Mouse (Mus musculus): ENCODE results near the gene Lgr6. TPM values are rescaled to one million over a fixed set of nuclear protein-coding genes. Genes with fewer than 3 reads are reported as not detected.
"Not testable (repeated sequence)": the region's sequence is repeated elsewhere in the genome, so short reads cannot be mapped to it uniquely, and the experiment has no call there.

Lgr6 gene
- polyA plus RNA-seq, 1 experiment: 0.63 TPM

DNA sequence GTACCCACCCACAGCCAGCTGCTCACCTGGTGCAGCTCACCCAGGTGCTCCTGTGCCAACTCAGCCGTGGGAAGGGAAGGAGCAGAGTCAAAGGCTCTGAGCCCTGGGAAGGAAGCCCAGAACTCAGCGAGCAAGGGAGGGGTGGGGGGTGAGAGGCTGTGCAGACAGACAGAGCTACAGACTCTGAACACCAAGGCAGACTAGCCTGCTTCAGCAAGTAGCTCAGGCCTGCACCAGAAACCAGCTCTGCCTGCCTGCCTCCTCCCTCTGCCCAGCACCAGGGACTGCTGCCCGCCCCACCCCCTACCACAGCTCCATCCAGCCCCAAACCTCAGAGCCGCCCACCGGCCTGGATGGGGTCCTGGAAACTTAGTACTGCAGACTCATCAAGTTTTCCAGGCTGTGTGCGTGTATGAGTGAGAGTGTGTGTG lies 22.9 kb upstream of the Lgr6 start:
- DNase-seq (ENCODE audit: low read depth): no peak
- TF ChIP-seq CTCF (IDR thresholded peaks at IDR 0.05; ENCODE audit: borderline replicate concordance, extremely low read depth, insufficient read depth, insufficient read length) (no peak), POLR2A (IDR thresholded peaks at IDR 0.05; ENCODE audit: borderline replicate concordance, extremely low read depth, insufficient read depth, insufficient read length, poor library complexity, severe bottlenecking) (no peak)

DNA sequence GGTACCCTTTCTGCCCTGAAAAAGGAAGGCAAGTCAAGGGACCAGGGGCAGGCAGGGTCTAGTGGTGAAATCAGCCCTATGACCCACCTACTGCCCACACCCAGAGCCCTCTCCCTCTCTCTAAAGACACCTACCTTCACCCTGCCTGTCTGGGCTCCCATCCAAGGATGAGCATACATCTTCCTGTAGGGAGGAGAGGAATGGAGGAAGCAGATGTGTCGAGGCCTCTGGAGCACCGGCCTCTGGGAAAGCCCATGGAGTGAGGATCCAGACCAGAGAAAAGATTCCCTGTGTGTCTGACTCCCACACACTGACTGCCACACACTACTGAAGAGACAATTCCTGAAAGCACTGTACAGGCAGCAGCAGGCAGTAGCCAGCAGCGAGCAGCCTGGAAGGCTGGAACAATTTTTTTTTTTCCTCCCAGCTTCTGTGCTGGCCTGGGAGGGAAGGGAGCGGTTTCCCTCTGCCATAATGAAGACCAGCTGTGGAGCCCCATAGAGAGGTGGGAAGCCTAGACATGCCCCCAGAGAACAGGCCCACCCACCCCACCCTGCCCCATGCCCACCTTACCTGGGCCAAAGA lies 21.5 kb upstream of the Lgr6 start:
- TF ChIP-seq POLR2A (IDR thresholded peaks at IDR 0.05; ENCODE audit: borderline replicate concordance, extremely low read depth, insufficient read depth, insufficient read length, poor library complexity, severe bottlenecking) (no peak), CTCF (IDR thresholded peaks at IDR 0.05; ENCODE audit: borderline replicate concordance, extremely low read depth, insufficient read depth, insufficient read length) (no peak)
- DNase-seq (ENCODE audit: low read depth): no peak

DNA sequence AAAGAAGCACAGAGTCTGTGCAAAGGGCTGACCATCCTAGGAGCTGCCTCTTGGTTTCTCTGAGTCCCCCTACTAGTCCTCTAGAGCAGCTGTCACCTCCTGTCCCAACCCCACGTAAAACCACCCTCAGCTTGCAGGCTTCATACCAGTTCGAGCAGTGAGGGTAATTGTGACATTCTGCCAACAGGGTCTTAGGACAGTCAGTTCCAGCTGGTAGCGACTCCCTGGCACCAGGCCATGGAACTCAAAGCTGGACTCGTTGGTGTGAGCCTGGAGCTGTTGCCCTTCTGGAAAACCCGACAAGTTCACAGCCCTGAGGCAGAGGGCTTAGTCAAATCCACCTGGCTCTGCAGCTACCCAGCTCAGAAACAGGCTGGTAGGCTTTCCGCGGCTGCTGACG lies 20.9 kb upstream of the Lgr6 start:
- TF ChIP-seq POLR2A (IDR thresholded peaks at IDR 0.05; ENCODE audit: borderline replicate concordance, extremely low read depth, insufficient read depth, insufficient read length, poor library complexity, severe bottlenecking) (no peak), CTCF (IDR thresholded peaks at IDR 0.05; ENCODE audit: borderline replicate concordance, extremely low read depth, insufficient read depth, insufficient read length) (no peak)
- DNase-seq (ENCODE audit: low read depth): peak; percentile 55

DNA sequence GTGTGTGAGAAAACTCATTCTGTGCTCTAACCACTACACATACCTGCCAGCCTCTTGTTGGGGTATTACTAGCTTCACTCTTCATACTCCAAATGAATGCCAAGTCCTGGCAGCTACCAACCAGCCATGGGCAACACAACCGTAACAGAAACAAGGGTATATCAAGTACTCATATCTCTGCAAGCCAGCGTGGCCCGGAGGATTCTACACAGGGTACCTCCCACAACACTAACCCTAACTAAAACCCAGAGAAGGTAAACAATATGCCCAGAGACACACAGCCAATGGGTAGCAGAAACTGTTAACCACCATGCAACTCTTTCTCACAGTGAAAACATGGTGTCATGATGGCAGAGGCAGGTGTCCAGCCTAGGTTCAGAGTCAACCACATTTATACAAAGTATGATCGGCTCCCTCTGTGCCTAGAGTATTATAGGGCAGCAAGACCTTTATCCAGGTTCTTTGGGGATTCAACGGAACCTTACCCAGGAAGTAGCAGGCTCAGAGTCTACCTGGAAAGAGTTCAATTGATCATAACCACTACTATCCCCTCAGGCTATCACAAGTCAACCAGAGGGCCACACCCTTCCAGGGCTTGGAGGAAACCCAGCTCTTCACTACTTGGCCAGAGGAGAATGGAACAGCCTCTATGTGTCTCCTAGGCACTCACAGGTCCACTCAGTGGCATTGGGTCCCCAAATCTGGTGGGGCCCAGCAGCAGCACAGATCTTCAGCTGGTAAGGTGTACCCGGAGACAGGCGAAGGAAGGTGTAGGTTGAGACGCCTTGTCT lies 19.7 kb upstream of the Lgr6 start:
- TF ChIP-seq POLR2A (IDR thresholded peaks at IDR 0.05; ENCODE audit: borderline replicate concordance, extremely low read depth, insufficient read depth, insufficient read length, poor library complexity, severe bottlenecking) (no peak), CTCF (IDR thresholded peaks at IDR 0.05; ENCODE audit: borderline replicate concordance, extremely low read depth, insufficient read depth, insufficient read length) (no peak)
- no peak for DNase-seq (ENCODE audit: low read depth)

DNA sequence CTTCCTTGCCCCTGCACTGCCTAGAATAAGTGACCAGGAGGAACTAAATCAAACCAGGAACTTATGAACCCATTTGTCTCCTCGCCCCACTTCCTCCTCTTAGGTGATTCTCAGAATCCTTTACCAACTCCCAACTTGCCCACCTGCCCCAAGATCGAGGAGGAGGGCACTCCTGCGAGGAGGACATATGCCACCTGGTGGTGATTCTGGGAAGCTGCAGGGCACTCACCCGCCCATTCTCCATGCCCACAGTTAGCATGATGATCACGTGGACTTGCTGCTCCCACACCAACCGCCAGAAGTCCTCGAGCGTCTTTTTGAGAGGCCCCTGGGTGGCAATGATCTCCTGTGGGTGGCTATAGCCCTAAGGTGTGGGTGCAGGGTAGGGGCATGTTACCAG lies 7.6 kb upstream of the Lgr6 start:
- TF ChIP-seq POLR2A (IDR thresholded peaks at IDR 0.05; ENCODE audit: borderline replicate concordance, extremely low read depth, insufficient read depth, insufficient read length, poor library complexity, severe bottlenecking) (no peak), CTCF (IDR thresholded peaks at IDR 0.05; ENCODE audit: borderline replicate concordance, extremely low read depth, insufficient read depth, insufficient read length) (peak; percentile 91)
- DNase-seq (ENCODE audit: low read depth): peak; percentile 58

DNA sequence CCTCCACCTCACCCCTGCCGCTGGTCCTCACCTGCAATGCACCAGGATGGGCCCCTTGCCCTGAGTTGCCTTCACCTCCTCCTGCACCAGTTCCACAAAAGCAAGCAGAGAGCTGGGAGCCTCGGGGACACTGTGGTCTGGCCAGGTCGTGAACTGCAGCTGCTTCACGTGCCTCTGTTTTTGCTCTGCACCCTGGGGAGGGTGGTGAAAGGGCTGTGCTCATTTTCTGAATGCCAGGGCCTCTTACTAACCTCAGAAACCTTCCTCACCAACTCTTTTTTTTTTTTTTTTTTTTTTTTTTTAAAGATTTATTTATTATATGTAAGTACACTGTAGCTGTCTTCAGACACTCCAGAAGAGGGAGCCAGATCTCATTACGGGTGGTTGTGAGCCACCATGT lies 6.2 kb upstream of the Lgr6 start:
- not testable (repeated sequence) for DNase-seq (ENCODE audit: low read depth)

DNA sequence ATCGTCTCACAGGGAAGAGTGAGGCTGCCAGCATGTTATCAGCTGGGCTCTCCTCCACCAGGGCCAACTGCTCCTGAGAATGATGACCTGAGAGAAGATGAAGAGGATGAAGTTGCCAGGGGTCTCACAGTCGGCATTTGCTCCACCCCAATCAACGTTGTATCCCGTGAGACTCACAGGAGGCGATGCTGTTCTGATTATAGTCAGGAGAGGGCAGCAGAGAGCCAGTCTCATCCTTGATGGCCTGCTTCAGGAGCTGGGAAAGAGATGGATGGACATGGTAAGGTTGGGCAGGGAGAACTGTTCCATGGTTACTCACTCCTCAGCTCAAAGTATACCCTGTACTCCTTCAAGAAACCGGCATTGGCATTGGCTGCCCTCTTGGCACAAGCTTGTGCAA lies 5.0 kb upstream of the Lgr6 start:
- peak; percentile 57 for DNase-seq (ENCODE audit: low read depth)
- peak; percentile 89 for TF ChIP-seq CTCF (IDR thresholded peaks at IDR 0.05; ENCODE audit: borderline replicate concordance, extremely low read depth, insufficient read depth, insufficient read length)
- TF ChIP-seq POLR2A (IDR thresholded peaks at IDR 0.05; ENCODE audit: borderline replicate concordance, extremely low read depth, insufficient read depth, insufficient read length, poor library complexity, severe bottlenecking): no peak

DNA sequence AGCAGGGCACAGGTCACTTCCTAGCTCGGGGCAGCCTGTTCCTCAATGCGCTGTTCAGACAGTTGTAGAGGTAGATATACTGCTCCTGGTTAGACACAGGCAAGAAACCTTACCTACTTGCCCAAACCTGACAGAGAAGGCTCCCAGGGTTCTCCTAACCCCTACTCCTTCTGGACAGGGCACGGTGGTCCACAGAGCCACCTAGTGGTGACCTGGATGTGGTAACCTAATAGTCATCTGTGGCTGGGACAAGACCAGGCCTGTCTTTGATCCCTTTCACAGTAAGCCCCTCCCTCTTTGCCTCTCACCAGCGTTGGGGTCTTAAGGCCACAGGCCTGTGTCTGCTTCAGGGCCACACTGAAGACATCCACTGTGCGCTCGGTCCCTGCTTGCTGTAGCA lies 3.5 kb upstream of the Lgr6 start:
- DNase-seq (ENCODE audit: low read depth): peak; percentile 29
- TF ChIP-seq CTCF (IDR thresholded peaks at IDR 0.05; ENCODE audit: borderline replicate concordance, extremely low read depth, insufficient read depth, insufficient read length) (peak; percentile 56; the same call in 1 of the 2 replicates), POLR2A (IDR thresholded peaks at IDR 0.05; ENCODE audit: borderline replicate concordance, extremely low read depth, insufficient read depth, insufficient read length, poor library complexity, severe bottlenecking) (no peak)

DNA sequence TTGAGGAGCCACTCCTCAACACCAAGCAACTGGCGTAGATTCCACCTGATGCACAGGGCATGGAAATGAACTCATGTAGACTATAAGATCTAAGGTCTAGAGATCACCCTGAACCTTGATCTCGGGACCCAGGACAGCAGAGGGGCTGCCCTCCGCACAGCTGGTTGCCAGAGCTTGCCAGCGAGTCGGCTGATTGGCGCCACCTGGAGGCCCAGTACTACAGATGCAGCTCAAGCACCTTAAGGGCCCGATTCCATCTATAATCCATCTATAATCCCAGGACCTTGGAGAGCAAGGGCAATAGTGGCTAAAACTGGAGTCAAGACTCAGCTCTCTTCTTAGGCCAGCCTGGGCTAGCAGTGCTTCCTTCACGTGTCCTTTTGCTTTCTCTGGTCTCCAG lies 875 bp upstream of the Lgr6 start:
- TF ChIP-seq POLR2A (IDR thresholded peaks at IDR 0.05; ENCODE audit: borderline replicate concordance, extremely low read depth, insufficient read depth, insufficient read length, poor library complexity, severe bottlenecking) (no peak), CTCF (IDR thresholded peaks at IDR 0.05; ENCODE audit: borderline replicate concordance, extremely low read depth, insufficient read depth, insufficient read length) (peak; percentile 82)
- DNase-seq (ENCODE audit: low read depth): peak; percentile 80

DNA sequence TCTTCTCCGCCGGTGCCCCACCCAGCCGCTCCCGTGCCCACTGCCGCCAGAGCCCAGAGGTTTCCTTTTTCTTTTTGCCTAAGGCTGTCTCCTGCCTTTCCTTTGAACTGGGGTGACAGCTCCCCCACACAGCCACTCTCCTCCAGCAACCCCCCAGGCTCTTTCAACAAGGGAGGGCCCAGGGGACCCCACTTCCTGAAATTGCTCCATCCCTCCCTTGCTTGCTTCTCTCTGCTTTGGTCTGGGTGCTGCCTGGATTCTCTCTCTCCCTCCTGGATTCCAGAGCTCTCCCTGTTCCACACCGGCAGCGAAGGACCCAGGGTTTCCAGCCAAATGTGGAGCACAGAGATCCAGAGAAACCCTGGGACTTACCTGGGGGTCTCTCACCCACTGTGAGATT lies 4.7 kb downstream of the Lgr6 start:
- no peak for TF ChIP-seq CTCF (IDR thresholded peaks at IDR 0.05; ENCODE audit: borderline replicate concordance, extremely low read depth, insufficient read depth, insufficient read length)
- TF ChIP-seq POLR2A (IDR thresholded peaks at IDR 0.05; ENCODE audit: borderline replicate concordance, extremely low read depth, insufficient read depth, insufficient read length, poor library complexity, severe bottlenecking): no peak
- DNase-seq (ENCODE audit: low read depth): no peak

DNA sequence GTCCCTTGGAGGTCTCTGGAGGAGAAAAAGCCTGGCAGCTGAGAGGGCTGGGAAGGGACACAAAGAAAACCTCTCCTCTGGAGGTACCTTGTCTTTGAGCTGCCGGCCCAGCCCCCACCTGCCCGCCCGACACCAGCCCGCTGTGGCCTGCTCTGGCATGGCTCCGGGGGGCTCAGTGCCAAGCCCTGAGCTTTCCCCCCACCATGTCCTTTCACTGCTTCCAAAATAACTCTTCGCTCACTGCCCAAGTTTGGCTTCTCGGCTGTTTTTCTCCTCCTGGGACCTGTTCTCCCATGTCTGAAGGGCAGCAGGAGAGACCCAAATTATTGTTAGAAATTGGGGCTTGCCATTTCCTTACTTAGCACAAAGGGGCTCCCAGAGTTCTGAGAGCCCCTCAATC lies 6.6 kb downstream of the Lgr6 start:
- peak; percentile 30 for DNase-seq (ENCODE audit: low read depth)
- TF ChIP-seq CTCF (IDR thresholded peaks at IDR 0.05; ENCODE audit: borderline replicate concordance, extremely low read depth, insufficient read depth, insufficient read length): no peak
- TF ChIP-seq POLR2A (IDR thresholded peaks at IDR 0.05; ENCODE audit: borderline replicate concordance, extremely low read depth, insufficient read depth, insufficient read length, poor library complexity, severe bottlenecking): no peak

DNA sequence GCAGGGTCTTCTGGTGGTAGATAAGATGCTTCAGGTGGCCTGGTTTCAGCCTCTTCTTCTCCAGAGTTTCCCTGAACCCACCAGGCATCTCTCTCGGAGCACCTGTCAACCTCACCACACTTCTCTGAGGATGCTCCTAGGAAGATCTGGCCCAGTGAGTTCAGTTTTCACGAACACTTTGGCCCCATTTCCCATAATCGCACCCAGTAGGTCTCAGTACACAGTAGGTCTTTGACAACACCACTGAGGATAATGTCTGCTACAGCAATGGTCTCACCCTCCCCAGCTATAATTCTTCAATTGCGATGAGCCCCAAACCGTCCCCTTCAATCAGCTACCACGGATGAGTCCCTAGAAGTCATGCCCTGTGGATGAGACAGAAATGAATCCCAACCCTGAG lies 7.6 kb downstream of the Lgr6 start:
- no peak for DNase-seq (ENCODE audit: low read depth)
- TF ChIP-seq CTCF (IDR thresholded peaks at IDR 0.05; ENCODE audit: borderline replicate concordance, extremely low read depth, insufficient read depth, insufficient read length) (no peak), POLR2A (IDR thresholded peaks at IDR 0.05; ENCODE audit: borderline replicate concordance, extremely low read depth, insufficient read depth, insufficient read length, poor library complexity, severe bottlenecking) (no peak)

Data from brain, embryonic 14.5 days (tissue).